Mouse (Mus musculus) urinary bladder, postnatal 25 days (tissue): ENCODE data around the gene Stx1b.
"Not testable (repeated sequence)": the region's sequence is repeated elsewhere in the genome, so short reads cannot be mapped to it uniquely, and the experiment has no call there.

Experiments used
- DNase-seq: peaks from one replicate; pipeline ENCODE4 v3.0.0; 2022; ENCODE audit warnings: low spot score

Gene Stx1b

GRCm38 (mm10) chr7:127776878-127777473 is 47.4 kb downstream of the Stx1b start:
- peak; percentile 95 for DNase-seq

DNA sequence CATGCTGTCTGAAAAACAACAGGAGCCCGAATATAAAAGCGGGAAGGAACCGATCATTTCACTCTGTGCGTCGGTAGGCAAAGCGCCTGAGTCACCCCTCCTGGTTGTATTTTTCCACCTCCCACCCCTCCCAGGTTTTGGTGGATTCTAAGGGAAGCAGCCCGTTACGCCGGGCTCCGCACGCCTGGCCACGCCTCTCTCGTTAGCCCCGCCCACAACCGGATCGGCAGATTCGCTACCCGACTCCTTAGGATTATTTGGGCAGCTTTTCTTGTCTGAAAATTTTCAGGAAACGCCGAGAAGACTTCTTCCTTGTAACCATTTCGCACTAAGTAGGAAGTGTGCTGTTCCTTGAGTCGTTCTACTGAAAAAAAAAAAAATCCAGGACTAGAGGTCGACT is 47.9 kb downstream of the Stx1b start, which contains the start of gene Setd1a:
Setd1a (plus strand) TSS at position 245 of the 400 bp plus-strand sequence.
- peak; percentile 86 for DNase-seq

DNA sequence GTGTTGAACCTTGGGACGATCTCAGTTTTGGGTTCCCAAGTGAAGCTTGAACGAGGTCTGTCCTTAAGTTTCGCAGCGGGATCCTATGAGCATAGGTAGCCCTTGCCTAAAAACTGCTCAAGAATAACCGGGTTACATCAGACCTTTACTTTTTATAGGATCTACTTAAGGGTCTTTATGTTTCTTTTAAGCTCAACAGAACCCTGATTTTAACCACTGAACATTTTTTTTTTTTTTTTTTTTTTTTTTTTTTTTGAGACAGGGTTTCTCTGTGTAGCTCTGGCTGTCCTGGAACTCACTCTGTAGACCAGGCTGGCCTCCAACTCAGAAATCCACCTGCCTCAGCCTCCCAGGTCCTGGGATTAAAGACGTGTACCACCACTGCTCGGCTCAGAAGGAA is 48.5 kb downstream of the Stx1b start:
- not testable (repeated sequence) for DNase-seq

- DNase-seq = no peak
Observed at GRCm38 (mm10) chr7:127773664-127774384, 50.5 kb downstream of the Stx1b start.

- DNase-seq = no peak
Observed at GRCm38 (mm10) chr7:127772557-127772956, 51.8 kb downstream of the Stx1b start.

GRCm38 (mm10) chr7:127772080-127772479 is 52.3 kb downstream of the Stx1b start:
- DNase-seq = no peak

- no peak for DNase-seq
Observed at GRCm38 (mm10) chr7:127771262-127771661, 53.1 kb downstream of the Stx1b start.

- DNase-seq = no peak
Observed at GRCm38 (mm10) chr7:127770039-127770905, 54.1 kb downstream of the Stx1b start.

DNA sequence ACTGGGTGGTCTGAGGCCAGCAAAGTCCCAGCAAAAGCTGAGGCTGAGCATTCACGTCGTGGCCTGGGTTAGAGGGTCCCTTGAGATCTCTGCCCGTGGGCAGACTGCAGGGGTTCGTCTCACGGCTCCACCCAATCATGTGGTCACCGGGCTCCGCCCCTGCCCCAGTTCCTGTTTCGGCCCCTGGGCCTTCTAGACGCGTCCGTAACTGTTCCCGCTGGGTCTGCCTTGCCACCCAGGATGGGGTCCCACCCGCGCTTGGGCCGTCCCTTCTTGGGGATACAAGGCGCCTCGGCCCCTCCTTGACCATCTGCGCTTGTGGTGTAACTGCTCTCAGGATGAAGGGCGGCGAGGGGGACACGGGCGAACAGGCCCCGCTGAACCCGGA is 54.7 kb downstream of the Stx1b start, which contains the start of gene Orai3:
Orai3 (plus strand) TSS at position 165 of the 388 bp plus-strand sequence.
- DNase-seq = peak; percentile 79

DNA sequence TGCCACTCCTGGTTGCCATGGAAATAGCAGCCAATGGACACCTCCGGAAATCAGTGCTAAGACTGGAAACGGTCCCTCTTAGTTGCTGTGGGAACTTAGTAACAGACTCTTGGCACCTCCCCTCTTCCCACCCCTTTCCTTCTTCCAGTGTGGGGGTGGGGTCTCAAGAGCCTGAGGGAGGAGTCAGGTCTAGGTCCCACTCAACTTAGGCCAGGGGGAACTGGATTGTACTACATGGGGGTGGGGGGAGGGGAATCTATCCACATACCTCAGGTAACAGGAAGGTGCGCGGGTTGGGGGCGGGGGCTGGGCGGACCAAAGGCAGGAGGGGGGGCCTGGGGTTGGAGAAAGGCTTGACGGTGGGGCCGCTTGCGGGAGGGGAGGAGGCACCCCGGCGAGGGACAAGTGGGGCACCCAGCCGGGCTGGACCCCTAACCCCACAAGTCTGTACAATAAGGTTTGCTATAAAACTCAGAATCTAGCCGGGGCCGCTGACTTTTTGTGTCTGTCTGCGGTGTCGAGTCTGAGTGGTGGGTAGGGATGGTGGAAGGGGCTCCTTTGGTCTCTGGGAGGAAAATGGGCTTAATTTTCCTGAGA is 55.3 kb downstream of the Stx1b start:
- DNase-seq = peak; percentile 86

DNA sequence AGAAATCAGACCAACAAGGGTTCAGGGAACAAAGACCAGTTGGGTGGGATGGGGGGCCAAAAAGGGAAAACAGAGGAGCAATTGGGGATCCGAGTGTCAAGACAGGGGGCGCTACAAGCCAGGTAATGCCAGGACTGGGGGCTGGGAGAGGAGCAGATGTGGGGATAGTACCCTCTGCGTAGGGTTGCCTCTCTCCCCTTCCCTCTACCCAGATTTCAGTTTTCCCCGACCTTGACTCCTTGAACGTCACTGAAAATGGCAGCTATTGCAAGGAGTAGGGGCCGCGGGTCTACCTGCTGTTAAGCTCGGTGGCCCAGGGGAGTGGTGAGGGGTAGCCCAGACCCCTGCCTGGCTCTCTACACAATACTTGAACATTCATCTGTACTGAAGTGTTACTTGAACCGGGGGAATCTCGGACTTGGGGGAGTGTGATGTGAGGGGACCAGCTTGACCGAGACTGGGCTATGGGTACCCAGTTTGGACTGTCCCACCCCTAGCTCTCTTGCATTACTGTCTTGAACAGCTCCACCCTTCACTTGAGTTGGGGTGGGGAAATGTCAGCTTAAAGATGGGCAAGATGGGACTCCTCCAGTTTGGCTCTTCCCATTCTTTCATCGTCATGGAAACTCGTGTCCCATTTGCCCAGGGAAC is 55.9 kb downstream of the Stx1b start:
- DNase-seq = no peak

- DNase-seq = no peak
Observed at GRCm38 (mm10) chr7:127767671-127768345, 56.5 kb downstream of the Stx1b start.

GRCm38 (mm10) chr7:127766851-127767609 is 57.3 kb downstream of the Stx1b start:
- no peak for DNase-seq

DNA sequence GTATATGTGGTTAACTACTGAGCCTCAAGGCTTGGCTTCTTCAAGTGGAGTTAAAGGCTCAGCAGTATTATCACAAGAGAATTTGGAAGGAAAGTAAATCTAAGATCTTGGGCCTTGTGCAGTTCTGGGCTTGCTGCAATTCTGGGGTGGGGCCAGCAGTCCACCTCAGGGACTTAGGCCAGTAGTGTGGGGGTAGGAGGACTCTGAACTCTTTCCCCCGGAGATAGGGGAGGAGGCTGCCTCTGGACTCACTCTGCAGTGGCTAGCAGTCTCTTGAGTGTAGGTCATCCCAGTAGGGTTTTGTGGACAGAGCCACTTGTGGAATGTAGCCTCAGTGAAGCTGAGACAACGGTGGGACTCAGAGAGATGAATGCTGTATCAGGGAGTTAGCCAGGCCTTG is 58.6 kb downstream of the Stx1b start:
- no peak for DNase-seq

GRCm38 (mm10) chr7:127763642-127764041 is 60.7 kb downstream of the Stx1b start:
- DNase-seq = no peak

- DNase-seq = peak; percentile 73
Observed at GRCm38 (mm10) chr7:127761026-127761425, 63.3 kb downstream of the Stx1b start.

- DNase-seq = no peak
Observed at GRCm38 (mm10) chr7:127760478-127760877, 63.9 kb downstream of the Stx1b start.

- DNase-seq = no peak
Observed at GRCm38 (mm10) chr7:127759716-127760115, 64.6 kb downstream of the Stx1b start.
